Mouse (Mus musculus) layer of hippocampus, postnatal 25 days (tissue): ENCODE measurements around the gene Snca. TPM values are rescaled to one million over a fixed set of nuclear protein-coding genes. Genes with fewer than 3 reads are reported as not detected.

Experiments used
- DNase-seq, 2 experiments: peaks; one replicate each; pipeline ENCODE4 v3.0.0; 2022; ENCODE audit warnings: mixed read lengths in 2 of 2, low spot score in 1 of 2; ENCODE audit errors: extremely low spot score in 1 of 2
- total RNA-seq, 2 experiments: library from RNA; stranded (reverse); gene quantifications; 2 replicates each; pipeline ENCODE4 v1.2.3; 2021

Gene Snca
- total RNA-seq, result 100 to 1,000 TPM; 565 to 605 TPM

GRCm38 (mm10) chr6:60829282-60829891 lies at the start of gene Snca:
Snca (minus strand) TSS chr6:60829855.
- DNase-seq, result peak in 1 of 2 experiments; percentile 11

- DNase-seq, result peak in 1 of 2 experiments; percentile 28
These were observed 40.5 kb upstream of the Snca start for GRCm38 (mm10) chr6:60870126-60870525.

GRCm38 (mm10) chr6:60856599-60856998 lies 26.9 kb upstream of the Snca start:
- no peak for DNase-seq

GRCm38 (mm10) chr6:60851690-60852089 lies 22.0 kb upstream of the Snca start:
- no peak for DNase-seq

GRCm38 (mm10) chr6:60828429-60829264 lies 1.0 kb downstream of the Snca start:
- peak; percentile 66 to 77 for DNase-seq

GRCm38 (mm10) chr6:60828047-60828428 lies 1.6 kb downstream of the Snca start:
- no peak for DNase-seq

GRCm38 (mm10) chr6:60827290-60827689 lies 2.4 kb downstream of the Snca start:
- DNase-seq, result no peak

GRCm38 (mm10) chr6:60819272-60819671 lies 10.4 kb downstream of the Snca start:
- no peak for DNase-seq

GRCm38 (mm10) chr6:60813516-60813915 lies 16.1 kb downstream of the Snca start:
- DNase-seq, result no peak

GRCm38 (mm10) chr6:60798266-60798665 lies 31.4 kb downstream of the Snca start:
- no peak for DNase-seq

GRCm38 (mm10) chr6:60793659-60794365 lies 35.8 kb downstream of the Snca start:
- DNase-seq, result no peak

- DNase-seq, result no peak
These were observed 42.7 kb downstream of the Snca start for GRCm38 (mm10) chr6:60786955-60787354.

GRCm38 (mm10) chr6:60771899-60772298 lies 57.8 kb downstream of the Snca start:
- DNase-seq, result no peak

- DNase-seq, result no peak
These were observed 64.0 kb downstream of the Snca start for GRCm38 (mm10) chr6:60765696-60766095.

- no peak for DNase-seq
These were observed 66.8 kb downstream of the Snca start for GRCm38 (mm10) chr6:60762864-60763263.

GRCm38 (mm10) chr6:60761710-60762109 lies 67.9 kb downstream of the Snca start:
- DNase-seq, result no peak

GRCm38 (mm10) chr6:60754975-60755374 lies 74.7 kb downstream of the Snca start:
- DNase-seq, result no peak

GRCm38 (mm10) chr6:60745965-60746364 lies 83.7 kb downstream of the Snca start:
- no peak for DNase-seq

GRCm38 (mm10) chr6:60741427-60742071 lies 88.1 kb downstream of the Snca start:
- no peak for DNase-seq

GRCm38 (mm10) chr6:60739776-60740175 lies 89.9 kb downstream of the Snca start:
- no peak for DNase-seq

- no peak for DNase-seq
These were observed 98.5 kb downstream of the Snca start for GRCm38 (mm10) chr6:60731164-60731563.
